In genomic region chr1:105829171-105829570, GRCm38 (mm10) we compare ENCODE assay signal across 19 mouse cellular contexts. TPM values are rescaled to one million over a fixed set of nuclear protein-coding genes. Genes with fewer than 3 reads are reported as not detected.
A peak's percentile ranks its signal among the peaks of the same experiment; 100 is the strongest.
DNase-seq lines count a peak whose midpoint lies in the region; ATAC-seq and TF ChIP-seq lines count a peak whose summit lies in the region.
"Had no signal": no experiment of that assay in that cellular context is flagged by ENCODE, and none has a peak within 500 bp of the region (broad histone marks: within the 10 kb centered on the region; RNA-seq: fewer than 3 reads in every experiment).

No protein-coding gene starts in this region.

- no peak overlapping the region for H3K4me3 ChIP-seq in forebrain, embryonic 12.5 days (replicated peaks)
- no peak overlapping the region for H3K4me3 ChIP-seq in forebrain, embryonic 10.5 days
- H3K4me3 ChIP-seq in kidney, adult 2 months (ENCODE audit: insufficient read depth, low read depth, low read length): no peak overlapping the region
- no peak overlapping the region for H3K4me3 ChIP-seq in midbrain, postnatal 0 days (ENCODE audit: low read depth, low read length)
- H3K4me3 ChIP-seq: layer of hippocampus, adult 2 months; limb, embryonic 12.5 days; liver, embryonic 13.5 days; lung, embryonic 15.5 days had no signal

- no peak for TF ChIP-seq CTCF in kidney, adult 2 months (conservative IDR thresholded peaks at IDR 0.05; ENCODE audit: insufficient read depth, insufficient read length, low read depth, low read length)
- no peak for TF ChIP-seq CTCF in brain, embryonic 14.5 days (IDR thresholded peaks at IDR 0.05; ENCODE audit: borderline replicate concordance, extremely low read depth, insufficient read depth, insufficient read length)
- TF ChIP-seq CTCF in midbrain, postnatal 0 days (IDR thresholded peaks at IDR 0.05): no peak

- H3K4me2 ChIP-seq in forebrain, embryonic 12.5 days: no peak overlapping the region
- no peak overlapping the region for H3K4me2 ChIP-seq in midbrain, postnatal 0 days (ENCODE audit: low read depth, low read length, poor library complexity, severe bottlenecking)
- H3K4me2 ChIP-seq: limb, embryonic 12.5 days; liver, embryonic 13.5 days; lung, embryonic 15.5 days had no signal

- WGBS in forebrain, embryonic 12.5 days: 67% methylated on average over 5 of the region's 5 CpGs
- WGBS in forebrain, embryonic 10.5 days: 78% methylated on average over 5 of the region's 5 CpGs
- WGBS in kidney, adult 2 months: 53% methylated on average over 5 of the region's 5 CpGs
- 42% methylated on average over 5 of the region's 5 CpGs for WGBS in midbrain, postnatal 0 days

- 0 out of 2 replicates have a peak, but pooled peaks have one; percentile 20 for ATAC-seq in forebrain, embryonic 12.5 days (ENCODE audit: low FRiP score)
- 0 out of 2 replicates have a peak, but pooled peaks have one; percentile 44 for ATAC-seq in midbrain, postnatal 0 days (ENCODE audit: low FRiP score)
- ATAC-seq: forebrain, postnatal 0 days; inflammation-experienced regulatory T-cells, adult 6 months had no signal

- no peak overlapping the region for H3K27ac ChIP-seq in forebrain, embryonic 12.5 days
- no peak overlapping the region for H3K27ac ChIP-seq in forebrain, embryonic 10.5 days
- no peak overlapping the region for H3K27ac ChIP-seq in kidney, adult 2 months (ENCODE audit: insufficient read depth, low read depth, low read length)
- no peak overlapping the region for H3K27ac ChIP-seq in midbrain, postnatal 0 days (ENCODE audit: low read depth, low read length)
- H3K27ac ChIP-seq: layer of hippocampus, adult 2 months; limb, embryonic 12.5 days; liver, embryonic 13.5 days; lung, embryonic 15.5 days had no signal

- no peaks in the 10 kb centered on the region for H3K36me3 ChIP-seq in forebrain, embryonic 12.5 days (replicated peaks)
- H3K36me3 ChIP-seq in forebrain, embryonic 10.5 days (replicated peaks): no peaks in the 10 kb centered on the region
- no peaks in the 10 kb centered on the region for H3K36me3 ChIP-seq in kidney, adult 2 months (ENCODE audit: control insufficient read depth, insufficient read depth, low read length)
- no peaks in the 10 kb centered on the region for H3K36me3 ChIP-seq in midbrain, postnatal 0 days (ENCODE audit: insufficient read depth, low read length)
- H3K36me3 ChIP-seq: limb, embryonic 12.5 days; liver, embryonic 13.5 days; lung, embryonic 15.5 days had no signal

- DNase-seq in forebrain, embryonic 10.5 days (ENCODE audit: extremely low spot score, low spot score): no peak
- DNase-seq in kidney, adult 2 months: peak; percentile 32
- no peak for DNase-seq in kidney, postnatal 4 days
- peak; percentile 62 for DNase-seq in brain, embryonic 14.5 days (ENCODE audit: low read depth)
- DNase-seq in midbrain, postnatal 0 days (ENCODE audit: low spot score): peak; percentile 56
- no peak for DNase-seq in thymus, postnatal 10 days (ENCODE audit: low spot score in 2 of 2)
- DNase-seq in ovary, postnatal 36 days (ENCODE audit: low spot score): no peak
- DNase-seq: adrenal gland, postnatal 14 days; cerebellum, adult 2 months; forebrain, postnatal 0 days; heart, postnatal 10 days; liver, embryonic 13.5 days; right cerebral cortex, postnatal 14 days had no signal

- H3K4me1 ChIP-seq in forebrain, embryonic 12.5 days: no peaks in the 10 kb centered on the region
- no peaks in the 10 kb centered on the region for H3K4me1 ChIP-seq in forebrain, embryonic 10.5 days
- H3K4me1 ChIP-seq in kidney, adult 2 months (ENCODE audit: control insufficient read depth, insufficient read depth, low read length): no peaks in the 10 kb centered on the region
- H3K4me1 ChIP-seq in midbrain, postnatal 0 days (ENCODE audit: insufficient read depth, low read length): no peaks in the 10 kb centered on the region
- H3K4me1 ChIP-seq: limb, embryonic 12.5 days; liver, embryonic 13.5 days; lung, embryonic 15.5 days had no signal

- H3K9ac ChIP-seq in forebrain, embryonic 12.5 days: no peak overlapping the region
- no peak overlapping the region for H3K9ac ChIP-seq in midbrain, postnatal 0 days (replicated peaks; ENCODE audit: low read length, poor library complexity, severe bottlenecking)
- H3K9ac ChIP-seq: forebrain, postnatal 0 days; limb, embryonic 12.5 days; liver, embryonic 13.5 days; lung, embryonic 15.5 days had no signal

- H3K9me3 ChIP-seq in forebrain, embryonic 12.5 days: no peaks in the 10 kb centered on the region
- H3K9me3 ChIP-seq in forebrain, embryonic 10.5 days: no peaks in the 10 kb centered on the region
- no peaks in the 10 kb centered on the region for H3K9me3 ChIP-seq in midbrain, postnatal 0 days (ENCODE audit: low read length)
- H3K9me3 ChIP-seq: limb, embryonic 12.5 days; liver, embryonic 13.5 days; lung, embryonic 15.5 days had no signal

- TF ChIP-seq POLR2A in kidney, adult 2 months (IDR thresholded peaks at IDR 0.05; ENCODE audit: low read depth, low read length): no peak
- no peak for TF ChIP-seq POLR2A in brain, embryonic 14.5 days (IDR thresholded peaks at IDR 0.05; ENCODE audit: borderline replicate concordance, extremely low read depth, insufficient read depth, insufficient read length, poor library complexity, severe bottlenecking)

- H3K27me3 ChIP-seq in forebrain, embryonic 12.5 days: no peaks in the 10 kb centered on the region
- H3K27me3 ChIP-seq in forebrain, embryonic 10.5 days (ENCODE audit: poor library complexity, severe bottlenecking): no peaks in the 10 kb centered on the region
- H3K27me3 ChIP-seq in kidney, adult 2 months (replicated peaks; ENCODE audit: control insufficient read depth, insufficient read depth, low read length): no peaks in the 10 kb centered on the region
- no peaks in the 10 kb centered on the region for H3K27me3 ChIP-seq in midbrain, postnatal 0 days (ENCODE audit: insufficient read depth, low read length)
- H3K27me3 ChIP-seq: CH12.LX; limb, embryonic 12.5 days; liver, embryonic 13.5 days; lung, embryonic 15.5 days had no signal

RNA-seq across cellular contexts. Expression of gene Tnfrsf11a, which starts 48.7 kb away (rescaled TPM):
- polyA plus RNA-seq in forebrain, embryonic 12.5 days (2016; fragmentation: Nextera tagmentation; extraction: Ambion mirVana): 0.14 and 0.36 TPM in 2 replicates
- polyA plus RNA-seq in forebrain, embryonic 10.5 days (2016; fragmentation: Nextera tagmentation; extraction: Ambion mirVana): 0.21 and 0.30 TPM in 2 replicates
- polyA plus RNA-seq in kidney, adult 2 months (2012; rRNA removed): 2.6 and 3.0 TPM in 2 replicates
- 0.44 and 1.3 TPM in 2 replicates for polyA plus RNA-seq in brain, embryonic 14.5 days (2012; rRNA removed)
- 2.6 and 3.0 TPM in 2 replicates for total RNA-seq in midbrain, postnatal 0 days (2014; rRNA removed)
- 0.75 and 1.3 TPM in 2 replicates for polyA plus RNA-seq in midbrain, postnatal 0 days (2015; fragmentation: Nextera tagmentation; extraction: Ambion mirVana)
- polyA plus RNA-seq: inflammation-experienced regulatory T-cells, adult 6 months had no signal

Comparison
In these comparisons a context has a peak if more than half of its experiments do, and no peak if none do; other contexts are left out.
1. DNase-seq: peak in kidney, adult 2 months (single experiment), brain, embryonic 14.5 days (single experiment) and midbrain, postnatal 0 days (single experiment); none in forebrain, embryonic 10.5 days (single experiment), kidney, postnatal 4 days (0 of 2), thymus, postnatal 10 days (0 of 2) and ovary, postnatal 36 days (single experiment).